Mouse (Mus musculus) brain, embryonic 14.5 days (tissue): ENCODE measurements around the gene Pip4k2a.

Experiments used
- CTCF ChIP-seq: fragments of 200-500 bp; IDR thresholded peaks from 2 replicates; pipeline ENCODE4 v1.5.1; 2012; ENCODE audit warnings: inconsistent platforms, mild to moderate bottlenecking, moderate library complexity, borderline replicate concordance; ENCODE audit not compliant: insufficient read depth, insufficient read length; ENCODE audit errors: extremely low read depth
- POLR2A ChIP-seq: fragments of 200-500 bp; IDR thresholded peaks from 2 replicates; pipeline ENCODE4 v1.6.1; 2012; ENCODE audit warnings: mild to moderate bottlenecking, inconsistent platforms, borderline replicate concordance; ENCODE audit not compliant: poor library complexity, insufficient read depth, insufficient read length, severe bottlenecking; ENCODE audit errors: extremely low read depth

GRCm38 (mm10) chr2:18936446-18936845, 61.5 kb downstream of the Pip4k2a start:
- no peak for TF ChIP-seq CTCF
- TF ChIP-seq POLR2A = no peak
